Mouse (Mus musculus) liver, adult 2 months (tissue): ENCODE data around the gene Gucy2d.

ENCODE experiments used
- CTCF ChIP-seq: fragments of 200-500 bp; IDR thresholded peaks from 2 replicates; pipeline ENCODE4 v1.5.1; 2011; ENCODE audit warnings: low read depth, low read length, control low read depth
- POLR2A ChIP-seq: fragments of 200-500 bp; IDR thresholded peaks from 2 replicates; pipeline ENCODE4 v1.6.1; 2011; ENCODE audit warnings: low read length, control low read depth; ENCODE audit not compliant: insufficient read depth; ENCODE audit errors: extremely low read depth

GRCm38 (mm10) chr7:98481066-98481734 lies 41.0 kb downstream of the Gucy2d start:
- TF ChIP-seq CTCF (peak; percentile 94), POLR2A (no peak)
